Mouse (Mus musculus) testis, adult 2 months (tissue): ENCODE data around the gene Ica1l.

Source experiments
- CTCF ChIP-seq: fragments of 200-500 bp; IDR thresholded peaks from 2 replicates; pipeline ENCODE4 v1.5.1; 2012; ENCODE audit warnings: low read depth, mild to moderate bottlenecking, inconsistent platforms, low read length, moderate library complexity; ENCODE audit not compliant: control insufficient read depth, insufficient read depth, insufficient replicate concordance
- POLR2A ChIP-seq: fragments of 200-500 bp; IDR thresholded peaks from 2 replicates; pipeline ENCODE4 v1.6.1; 2012; ENCODE audit warnings: low read depth, mild to moderate bottlenecking, inconsistent platforms, low read length, moderate library complexity; ENCODE audit not compliant: control insufficient read depth

- TF ChIP-seq CTCF (no peak), POLR2A (no peak)
Observed at GRCm38 (mm10) chr1:59995646-59996045, 47.3 kb downstream of the Ica1l start.
